Mouse (Mus musculus) spleen, embryonic (tissue): ENCODE measurements around the gene Maged1.
"Not testable (repeated sequence)": the region's sequence is repeated elsewhere in the genome, so short reads cannot be mapped to it uniquely, and the experiment has no call there.

ENCODE experiments used
- CTCF ChIA-PET: fragments of 350-600 bp; sonication (Branson Sonifier 250); formaldehyde crosslinking; loops from one replicate; lab custom pipeline; 2022; lab: Charles Lee

The Maged1 gene

GRCm38 (mm10) chrX:94541918-94542355 lies at the start of gene Maged1:
TSS of gene Maged1 (minus strand) at chrX:94542143.
- CTCF ChIA-PET: no interaction called here

- CTCF ChIA-PET: no interaction called here
Observed at GRCm38 (mm10) chrX:94580251-94580650, 38.3 kb upstream of the Maged1 start.

GRCm38 (mm10) chrX:94564694-94565093 lies 22.8 kb upstream of the Maged1 start:
- CTCF ChIA-PET: no interaction called here

GRCm38 (mm10) chrX:94562392-94562791 lies 20.4 kb upstream of the Maged1 start:
- CTCF ChIA-PET: no interaction called here

- CTCF ChIA-PET: no interaction called here
Observed at GRCm38 (mm10) chrX:94548227-94548626, 6.3 kb upstream of the Maged1 start.

- CTCF ChIA-PET: no interaction called here
Observed at GRCm38 (mm10) chrX:94545941-94546340, 4.0 kb upstream of the Maged1 start.

- CTCF ChIA-PET: no interaction called here
Observed at GRCm38 (mm10) chrX:94544923-94545322, 3.0 kb upstream of the Maged1 start.

- CTCF ChIA-PET: no interaction called here
Observed at GRCm38 (mm10) chrX:94542536-94542935, 593 bp upstream of the Maged1 start.

GRCm38 (mm10) chrX:94541206-94541605 lies 737 bp downstream of the Maged1 start:
- CTCF ChIA-PET: no interaction called here

GRCm38 (mm10) chrX:94540341-94541201 lies 1.4 kb downstream of the Maged1 start:
- CTCF ChIA-PET: no interaction called here

- CTCF ChIA-PET: no interaction called here
Observed at GRCm38 (mm10) chrX:94534346-94534745, 7.6 kb downstream of the Maged1 start.

GRCm38 (mm10) chrX:94530301-94530700 lies 11.6 kb downstream of the Maged1 start:
- CTCF ChIA-PET: no interaction called here

GRCm38 (mm10) chrX:94522166-94522565 lies 19.8 kb downstream of the Maged1 start:
- CTCF ChIA-PET: no interaction called here

- CTCF ChIA-PET: no interaction called here
Observed at GRCm38 (mm10) chrX:94508442-94508819, 33.5 kb downstream of the Maged1 start.

GRCm38 (mm10) chrX:94507698-94508441 lies 34.1 kb downstream of the Maged1 start:
- CTCF ChIA-PET: not testable (repeated sequence)

- CTCF ChIA-PET: no interaction called here
Observed at GRCm38 (mm10) chrX:94486001-94486792, 55.7 kb downstream of the Maged1 start.
